Mouse (Mus musculus) NIH3T3 (cell line): Measurements from ENCODE around the gene Cdhr3.

Experiments
- DNase-seq: peaks from one replicate; pipeline ENCODE4 v3.0.0-alpha.2; 2012; ENCODE audit warnings: low read depth

Cdhr3 gene

DNA sequence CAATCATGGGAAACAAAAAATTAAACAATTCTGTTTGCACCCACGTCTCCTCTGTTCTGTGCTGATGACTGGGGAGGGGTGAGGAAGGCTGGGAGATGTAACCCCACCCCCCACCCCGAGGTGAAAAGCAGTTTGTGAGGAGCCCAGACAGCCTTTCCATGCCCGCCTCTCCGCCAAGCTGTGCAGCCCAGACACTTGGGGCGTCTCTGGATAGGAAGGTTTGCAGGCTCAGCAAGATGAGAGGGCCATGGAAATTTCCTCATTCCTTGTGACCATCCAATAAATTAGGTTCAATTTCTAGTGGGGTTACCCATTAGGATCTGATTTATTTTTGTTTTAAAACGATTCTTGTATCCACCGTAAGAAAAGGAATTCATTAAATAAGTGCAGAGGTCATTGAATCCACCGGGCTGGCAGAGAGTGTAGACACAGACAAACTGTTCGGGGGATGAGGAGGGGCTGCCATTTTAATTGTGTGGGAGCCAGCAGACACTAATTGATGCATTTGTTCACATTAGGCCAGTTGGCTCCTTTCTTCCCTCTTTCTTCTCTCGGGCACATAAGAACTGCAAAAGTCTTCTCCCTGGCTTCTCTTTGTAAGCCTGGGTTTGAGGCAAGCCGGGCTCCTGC lies 57.5 kb downstream of the Cdhr3 start:
- no peak for DNase-seq

- no peak for DNase-seq
Observed at GRCm38 (mm10) chr12:33034343-33035088, 58.2 kb downstream of the Cdhr3 start.

- DNase-seq: peak; percentile 77
Observed at GRCm38 (mm10) chr12:33033221-33033620, 59.5 kb downstream of the Cdhr3 start.

GRCm38 (mm10) chr12:33030589-33030988 lies 62.1 kb downstream of the Cdhr3 start:
- DNase-seq: peak; percentile 86

DNA sequence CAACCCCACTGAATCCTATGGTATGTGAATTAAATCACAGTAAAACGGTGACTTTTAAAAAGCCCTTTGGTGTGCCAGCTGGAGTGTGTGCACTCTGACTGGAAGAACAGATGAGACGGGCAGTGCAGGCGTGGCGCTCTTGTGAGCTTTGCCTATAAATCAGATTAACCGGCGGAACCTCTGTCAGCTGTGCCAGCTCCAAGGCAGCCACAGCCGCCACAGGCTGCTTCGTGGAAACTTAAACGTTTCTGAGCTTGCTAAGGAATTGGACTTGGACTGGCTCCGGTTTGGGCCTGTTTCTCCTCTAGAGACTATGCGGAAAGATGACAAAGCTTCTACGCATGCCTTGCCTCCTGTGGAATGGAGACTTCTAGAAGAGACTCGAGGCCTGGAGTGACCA lies 62.6 kb downstream of the Cdhr3 start:
- DNase-seq: no peak

DNA sequence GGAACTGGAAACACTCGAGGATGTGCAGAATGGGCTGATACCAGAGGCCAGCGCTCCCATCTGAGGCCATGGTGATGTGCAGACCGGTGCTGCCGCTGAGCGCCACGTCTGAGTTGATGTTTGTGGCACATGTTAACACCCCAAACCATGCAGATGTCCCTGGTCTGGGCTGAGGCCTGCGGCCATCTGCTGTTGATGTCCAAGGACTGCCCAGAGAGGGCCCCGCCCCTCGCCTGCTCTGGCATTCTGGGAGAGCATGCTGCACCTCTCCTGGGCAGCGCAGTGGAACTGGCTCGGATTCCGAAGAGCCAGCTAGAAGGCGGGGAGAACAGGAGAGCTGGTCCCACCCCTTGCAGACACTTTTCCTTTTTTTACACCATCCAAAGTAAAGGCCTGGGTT lies 64.0 kb downstream of the Cdhr3 start:
- no peak for DNase-seq

DNA sequence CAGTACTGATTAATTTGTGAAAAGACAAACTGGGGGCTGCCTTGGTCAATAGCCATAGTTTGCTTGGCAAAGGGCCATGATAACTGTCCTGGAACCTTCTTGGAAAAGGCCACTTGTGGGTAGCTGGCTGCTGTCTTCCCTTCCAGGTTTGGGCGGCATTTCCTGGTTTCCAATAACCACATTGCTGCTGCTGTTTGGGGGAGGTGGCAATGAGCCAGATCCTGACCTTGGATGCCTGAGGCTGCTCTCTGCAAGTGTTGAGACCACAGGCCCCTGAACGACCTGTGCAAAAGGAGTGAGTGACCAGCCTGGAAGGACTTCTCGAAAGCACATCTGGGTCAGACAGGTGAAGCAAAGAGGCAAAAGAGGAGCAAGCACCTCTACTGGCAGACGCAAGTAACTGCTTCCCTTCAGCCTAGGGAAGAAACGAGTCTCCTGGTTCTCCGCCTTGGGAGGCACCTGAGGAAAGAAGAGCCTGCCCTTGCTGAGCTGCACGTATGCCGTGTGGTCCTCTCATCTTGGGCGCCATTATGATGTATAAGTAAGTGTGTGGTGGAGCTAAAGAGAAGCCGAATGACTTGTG lies 64.5 kb downstream of the Cdhr3 start:
- DNase-seq: peak; percentile 36

GRCm38 (mm10) chr12:33027093-33027492 lies 65.6 kb downstream of the Cdhr3 start:
- DNase-seq: peak; percentile 98

GRCm38 (mm10) chr12:33024524-33024923 lies 68.2 kb downstream of the Cdhr3 start:
- DNase-seq: peak; percentile 74

DNA sequence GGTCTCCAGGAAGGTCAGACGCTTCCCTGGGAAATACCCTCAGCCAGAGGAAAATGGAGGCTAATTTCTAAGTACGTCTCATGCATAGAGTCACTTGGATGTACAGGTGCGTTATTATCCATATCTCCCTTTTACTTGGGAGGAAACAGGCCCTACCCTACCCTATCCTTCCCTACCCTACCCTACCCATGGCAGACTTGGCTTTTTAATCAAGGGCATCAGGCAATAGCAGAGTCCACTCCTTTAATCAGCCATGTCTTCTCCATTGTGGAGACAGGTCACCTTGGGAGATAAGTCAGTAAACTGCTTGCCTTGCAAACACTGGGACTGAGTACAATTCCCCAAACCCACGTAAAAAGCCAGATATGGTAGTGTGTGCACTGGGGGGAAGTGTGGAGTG lies 70.9 kb downstream of the Cdhr3 start:
- DNase-seq: no peak

DNA sequence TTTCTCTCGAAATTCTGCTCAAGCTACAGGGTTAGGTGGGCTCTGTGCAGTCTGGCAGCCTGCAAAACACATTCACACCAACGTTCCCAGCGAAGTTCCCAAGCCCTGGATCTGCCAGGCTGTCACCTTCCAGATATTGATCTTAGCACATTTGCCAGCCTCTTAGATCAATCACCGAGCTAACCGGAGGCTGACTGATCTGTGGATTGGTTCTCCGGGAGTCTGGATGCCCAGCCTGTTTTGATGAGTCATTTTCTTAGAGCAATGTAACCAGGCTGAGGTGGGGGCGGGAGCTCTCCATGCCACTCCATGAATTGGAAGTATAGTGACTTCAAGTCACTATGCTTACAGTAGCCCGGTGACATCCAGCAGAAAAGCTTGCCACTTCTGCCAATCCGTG lies 71.5 kb downstream of the Cdhr3 start:
- no peak for DNase-seq

DNA sequence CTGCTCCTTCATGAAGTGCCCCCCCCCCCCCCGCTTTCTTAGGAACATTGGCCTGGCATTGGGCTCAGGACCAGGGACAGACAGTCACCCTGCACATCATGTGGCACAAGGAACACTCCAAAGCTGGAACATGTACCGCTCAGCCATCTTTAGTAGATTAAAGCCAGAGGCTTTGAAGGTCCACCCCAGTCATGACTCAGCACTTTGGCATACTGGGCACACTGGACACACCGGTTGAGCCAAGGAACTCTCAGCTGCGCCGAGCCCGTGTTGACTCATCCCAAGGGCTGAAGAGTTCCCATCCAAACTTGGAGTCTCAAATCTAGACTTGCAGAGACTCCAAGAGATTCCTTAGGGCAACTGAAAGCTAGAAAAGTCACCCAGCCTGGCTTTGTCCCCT lies 72.7 kb downstream of the Cdhr3 start:
- DNase-seq: peak; percentile 94

DNA sequence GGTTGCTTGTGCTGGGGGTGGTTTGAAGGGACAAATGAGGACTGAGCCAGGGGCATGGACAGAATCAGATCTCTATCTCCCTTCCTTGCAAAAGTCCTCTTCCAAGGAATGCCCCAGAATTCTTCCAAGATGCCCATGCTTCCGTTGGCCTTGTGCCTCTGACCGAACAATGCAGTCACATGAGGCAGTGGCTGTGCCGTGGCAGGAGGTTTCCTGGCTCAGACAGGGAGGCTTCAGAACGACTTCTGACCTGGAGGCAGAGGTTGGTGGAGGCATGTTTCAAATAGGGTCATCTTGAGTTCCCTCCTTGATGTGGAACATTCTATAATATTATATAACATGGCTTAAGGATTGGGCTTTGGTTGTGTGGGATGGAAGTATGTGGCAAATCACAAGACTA lies 74.1 kb downstream of the Cdhr3 start:
- DNase-seq: no peak

DNA sequence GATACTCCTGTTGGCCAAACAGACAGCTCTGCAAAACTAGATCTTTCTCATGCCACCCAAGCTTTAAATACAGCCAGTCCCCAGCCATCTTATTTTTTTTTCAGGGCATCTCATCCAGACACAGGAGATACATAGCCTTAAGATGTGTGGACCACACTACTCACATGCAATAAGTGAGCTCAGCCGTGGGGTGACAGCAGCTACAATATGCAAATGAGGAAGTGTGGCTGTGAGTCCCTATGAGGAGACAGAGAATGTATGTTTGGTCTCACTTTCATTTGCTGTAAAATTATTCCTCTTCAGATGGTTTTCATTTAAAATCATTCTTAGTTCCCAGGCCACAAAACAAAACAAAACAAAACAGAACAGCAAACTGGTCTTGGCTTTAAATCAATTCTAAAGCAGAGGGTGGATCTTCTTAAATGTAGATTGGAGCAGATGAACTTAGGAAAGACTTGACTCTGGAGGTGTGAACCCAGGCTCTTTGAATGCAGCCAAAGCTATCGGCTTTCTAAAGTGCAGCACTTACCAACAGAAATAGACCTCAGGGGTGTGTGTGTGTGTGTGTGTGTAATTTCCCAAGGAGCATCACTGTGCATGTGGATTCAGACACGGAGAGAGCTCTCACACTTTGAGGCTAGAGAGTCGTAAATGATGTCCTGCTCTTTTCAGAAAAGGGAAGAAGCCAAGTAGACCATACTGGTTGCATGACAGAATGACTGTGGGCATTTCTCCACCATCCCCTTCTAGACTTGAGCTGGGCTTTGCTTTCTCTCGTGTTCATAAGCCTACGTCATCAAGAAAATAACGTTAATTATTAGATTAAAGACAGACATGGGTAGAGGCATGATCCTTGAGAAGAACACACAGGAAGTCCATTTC lies 75.6 kb downstream of the Cdhr3 start:
- DNase-seq: no peak

DNA sequence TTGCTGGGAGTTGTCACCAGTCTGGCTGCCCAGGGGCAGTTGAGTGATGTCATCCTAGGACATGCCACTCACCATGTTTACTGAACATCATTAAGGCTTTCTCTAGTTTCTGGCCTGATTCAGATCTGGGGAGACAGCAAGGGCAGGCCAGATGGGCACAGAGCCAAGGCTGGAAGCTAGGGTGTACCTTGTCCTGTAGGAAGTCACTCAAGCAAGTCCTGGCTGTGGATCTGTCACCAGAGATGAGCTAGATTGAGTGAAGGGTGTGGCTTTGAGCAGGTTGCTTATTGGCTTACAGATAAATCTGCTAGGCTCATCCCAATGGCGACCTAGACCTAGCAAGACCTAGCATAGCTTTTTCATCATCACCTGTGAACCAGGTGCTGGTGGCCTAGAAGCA lies 77.6 kb downstream of the Cdhr3 start:
- no peak for DNase-seq

DNA sequence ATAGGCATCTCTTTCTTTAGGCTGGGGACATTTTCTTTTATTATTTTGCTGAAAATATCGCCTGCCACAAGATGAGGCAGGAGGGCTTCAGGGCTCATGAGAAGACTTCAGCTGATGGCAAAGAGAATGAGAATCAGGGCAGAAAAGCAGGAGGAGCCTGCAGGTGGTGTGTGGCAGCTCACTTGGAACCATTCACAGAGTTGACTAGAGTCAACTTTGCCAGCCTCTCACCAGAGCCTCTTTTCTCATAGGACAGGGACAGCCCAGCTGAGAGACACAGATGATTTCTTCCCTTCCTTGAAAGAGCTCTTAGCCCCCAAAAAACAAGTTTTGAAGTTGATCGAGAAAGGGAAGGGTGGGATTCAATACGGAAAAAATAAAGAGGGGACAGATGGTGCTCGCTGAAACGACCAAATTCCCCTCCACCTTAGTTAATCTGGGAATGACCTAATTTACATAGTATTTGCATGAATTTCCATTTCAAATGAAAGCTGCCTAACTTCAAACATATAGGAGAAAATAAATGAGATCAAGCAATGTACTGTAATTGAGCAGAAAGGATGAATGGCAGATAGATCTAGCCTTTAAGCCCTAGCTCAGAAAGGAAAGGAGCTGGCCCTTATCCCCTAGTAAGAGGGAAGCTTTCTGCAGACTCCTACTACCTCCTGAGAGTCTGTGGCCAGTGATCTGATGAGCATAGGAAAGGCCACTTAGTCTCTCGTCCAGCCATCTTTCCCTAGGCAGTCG lies 78.5 kb downstream of the Cdhr3 start:
- no peak for DNase-seq

DNA sequence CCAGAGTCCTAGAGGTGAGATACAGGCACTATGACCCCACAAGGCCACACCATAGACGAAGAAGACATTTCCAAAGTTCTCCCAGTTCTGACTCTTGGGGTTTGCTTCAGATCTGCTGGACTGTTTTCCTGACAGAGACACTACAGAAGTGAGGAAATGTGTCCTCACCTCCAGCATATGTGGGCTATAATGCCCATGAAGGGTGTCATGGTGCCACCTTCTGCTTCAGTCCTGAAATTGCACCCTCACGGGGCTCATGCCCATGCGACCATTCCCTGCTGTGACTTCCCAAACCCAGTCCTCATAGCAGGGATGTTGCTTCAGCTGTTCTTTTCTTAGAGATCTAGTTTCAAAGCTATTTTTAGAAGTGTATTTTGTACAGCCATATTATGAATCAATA lies 82.6 kb downstream of the Cdhr3 start:
- peak; percentile 75 for DNase-seq

DNA sequence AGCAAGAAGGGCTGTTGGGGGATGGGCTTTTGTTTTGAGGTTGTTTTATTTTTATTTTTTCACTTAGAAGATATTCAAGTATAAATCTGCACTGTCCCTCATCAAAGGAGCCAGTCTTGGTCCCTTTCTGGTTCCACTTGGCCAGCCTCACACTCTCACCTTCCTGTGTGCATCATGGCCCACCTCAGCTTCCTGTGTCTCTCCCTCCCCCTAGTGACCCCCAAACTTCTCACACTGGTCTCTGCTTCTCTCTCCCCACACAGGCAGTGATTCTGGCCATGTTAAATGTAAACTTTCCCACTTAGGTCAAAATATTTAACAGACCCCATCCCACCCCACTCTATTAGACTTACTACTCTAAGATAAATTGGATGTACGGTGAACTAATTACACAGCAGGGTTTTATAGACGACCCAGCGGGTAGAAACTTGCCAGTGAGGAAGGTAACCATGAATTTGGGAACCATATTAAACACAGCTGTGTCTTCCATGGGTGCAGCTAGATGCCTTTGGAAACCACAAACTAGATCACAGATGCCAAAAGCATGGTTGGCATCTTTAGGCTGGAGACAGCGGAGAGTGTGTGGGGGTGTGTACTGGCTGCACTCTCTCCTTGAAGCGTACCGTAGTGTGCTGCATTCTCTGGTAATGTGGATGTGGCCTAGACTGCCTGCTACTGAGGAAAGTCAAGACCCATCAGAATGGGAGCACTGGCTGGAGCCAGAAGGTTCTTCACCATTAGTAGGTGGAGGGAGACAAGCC lies 83.3 kb downstream of the Cdhr3 start:
- DNase-seq: no peak

DNA sequence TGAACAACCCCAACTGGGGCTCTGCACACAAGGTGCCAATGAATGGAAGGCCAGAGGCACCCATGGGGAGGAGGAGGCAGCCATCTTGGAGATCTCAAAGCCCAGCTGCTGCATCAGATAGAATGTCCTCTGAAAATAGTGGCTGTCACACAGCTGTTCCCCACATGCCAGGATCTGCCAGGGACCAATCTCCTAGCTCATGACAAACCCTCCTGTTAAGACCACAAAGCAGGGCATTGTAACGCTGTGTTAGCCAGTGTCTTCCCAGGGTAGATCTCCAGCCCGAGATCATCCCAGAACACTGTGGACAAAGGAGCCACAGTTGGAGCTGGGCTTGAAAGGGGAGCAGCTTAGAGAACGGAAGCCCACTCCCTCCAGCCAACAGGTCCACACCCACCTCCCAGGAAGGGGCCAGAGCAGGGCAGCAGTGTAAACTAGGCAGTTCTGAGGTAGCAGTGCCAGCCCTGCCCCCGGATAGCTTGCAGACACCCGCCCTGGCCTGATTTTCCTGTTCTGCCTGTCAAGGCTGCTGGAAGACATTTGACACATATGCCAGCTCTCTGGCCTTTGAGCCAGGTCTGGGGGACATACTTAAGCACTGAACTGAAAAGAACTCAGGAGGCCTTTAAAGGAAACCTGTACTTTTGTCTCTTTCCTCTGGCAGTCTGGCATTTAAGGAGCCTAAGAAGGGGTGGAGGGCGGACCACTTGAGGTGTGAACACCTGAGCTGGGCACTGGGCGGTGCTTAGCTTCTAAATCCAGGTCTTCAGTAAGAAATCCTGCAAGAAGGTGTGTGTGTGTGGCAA lies 84.2 kb downstream of the Cdhr3 start:
- no peak for DNase-seq

DNA sequence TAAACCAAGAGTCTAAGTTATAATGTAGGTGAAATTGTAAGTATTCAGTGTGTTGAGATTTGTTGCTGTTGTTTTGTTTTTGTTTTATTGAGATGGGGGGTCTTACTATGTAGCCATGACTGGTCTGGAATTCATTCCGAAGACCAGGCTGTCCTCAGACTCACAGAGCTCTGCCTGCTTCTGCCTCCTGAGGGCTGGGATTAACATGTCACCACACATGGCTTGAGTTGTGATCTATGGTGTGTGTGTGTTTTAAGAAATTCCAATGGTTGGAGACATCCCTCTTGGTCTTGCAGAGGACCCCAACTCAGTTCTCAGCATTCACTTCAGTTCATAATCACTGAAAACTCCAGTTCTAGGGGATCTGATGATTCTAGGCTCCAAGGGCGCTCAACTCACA lies 85.5 kb downstream of the Cdhr3 start:
- DNase-seq: no peak
